Mouse (Mus musculus) midbrain, embryonic 16.5 days (tissue): ENCODE data around the gene 4930505A04Rik. TPM values are rescaled to one million over a fixed set of nuclear protein-coding genes. Genes with fewer than 3 reads are reported as not detected.
"Not testable (repeated sequence)": the region's sequence is repeated elsewhere in the genome, so short reads cannot be mapped to it uniquely, and the experiment has no call there.

Source experiments
- ATAC-seq: fragments of 200-750 bp; cut with Nextera tagmentation; 2 replicates; pipeline ENCODE4 v1.8.0; 2017; ENCODE audit warnings: moderate TSS enrichment
- H3K27ac ChIP-seq: fragments of 300-500 bp; sonication (generic); 2 replicates; pipeline ENCODE4 v1.5.1; 2014; ENCODE audit warnings: mild to moderate bottlenecking, low read length, mixed read lengths
- H3K27me3 ChIP-seq: fragments of 300-500 bp; sonication (generic); 2 replicates; pipeline ENCODE4 v1.6.1; 2014; ENCODE audit warnings: low read depth, low read length, mixed read lengths; ENCODE audit not compliant: control insufficient read depth, insufficient read depth
- H3K36me3 ChIP-seq: fragments of 300-500 bp; sonication (generic); 2 replicates; pipeline ENCODE4 v1.6.1; 2014; ENCODE audit warnings: mild to moderate bottlenecking, low read length, moderate library complexity, mixed read lengths; ENCODE audit not compliant: control insufficient read depth, insufficient read depth
- H3K4me1 ChIP-seq: fragments of 300-500 bp; sonication (generic); 2 replicates; pipeline ENCODE4 v1.6.1; 2014; ENCODE audit warnings: mild to moderate bottlenecking, low read length, mixed read lengths; ENCODE audit not compliant: control insufficient read depth, insufficient read depth
- H3K4me2 ChIP-seq: fragments of 300-500 bp; sonication (generic); 2 replicates; pipeline ENCODE4 v1.6.1; 2014; ENCODE audit warnings: mild to moderate bottlenecking, low read length, mixed read lengths
- H3K4me3 ChIP-seq: fragments of 300-500 bp; sonication (generic); 2 replicates; pipeline ENCODE4 v1.5.1; 2014; ENCODE audit warnings: low read depth, mild to moderate bottlenecking, low read length, moderate library complexity, mixed read lengths
- H3K9ac ChIP-seq: fragments of 300-500 bp; sonication (generic); 2 replicates; pipeline ENCODE4 v1.6.1; 2014; ENCODE audit warnings: low read depth, low read length, mixed read lengths
- H3K9me3 ChIP-seq: fragments of 300-500 bp; sonication (generic); replicated peaks from 2 replicates; pipeline ENCODE4 v1.6.1; 2014; ENCODE audit warnings: mild to moderate bottlenecking, low read length, mixed read lengths; ENCODE audit not compliant: control insufficient read depth, poor library complexity, severe bottlenecking
- WGBS: fragments of 180-500 bp; shearing (Covaris S2); extraction: QIAGEN DNeasy Blood & Tissue Kit; methylation state at CpG from one replicate; pipeline ENCODE4 v1.1.7; 2014; 5-methylcytosine and 5-hydroxymethylcytosine counted together
- polyA plus RNA-seq: library from polyadenylated mRNA; unstranded; fragments of >200 nt; fragmentation: Nextera tagmentation; extraction: Ambion mirVana; gene quantifications from 2 replicates; pipeline ENCODE4 v1.2.1, GENCODE M21; 2015

4930505A04Rik gene
- polyA plus RNA-seq, 1 experiment from 2014 or later = not detected

DNA sequence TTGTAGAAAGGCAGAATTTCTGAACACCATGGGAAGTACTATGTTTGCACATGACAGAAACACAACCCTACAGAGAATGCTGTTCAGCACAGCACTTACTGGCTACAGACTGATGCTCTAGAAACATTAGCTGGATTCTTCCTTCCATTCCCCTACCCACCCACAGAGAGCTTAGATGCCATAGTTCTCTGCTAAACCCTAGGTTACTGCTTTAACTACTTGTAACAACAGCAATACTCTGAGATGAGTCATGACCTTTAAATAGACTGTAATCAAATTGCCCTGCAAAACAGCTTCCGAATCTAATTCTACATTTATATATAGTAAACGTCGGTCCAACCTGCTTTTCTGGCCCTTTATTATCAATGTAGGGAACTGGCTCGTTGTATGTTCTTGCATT lies 17.3 kb downstream of the 4930505A04Rik start:
- H3K4me3 ChIP-seq = no peak overlapping the region
- no peaks in the 10 kb centered on the region for H3K27me3 ChIP-seq
- no peaks in the 10 kb centered on the region for H3K9me3 ChIP-seq
- H3K4me1 ChIP-seq = no peaks in the 10 kb centered on the region
- H3K9ac ChIP-seq = no peak overlapping the region
- no peak overlapping the region for H3K4me2 ChIP-seq
- no peaks in the 10 kb centered on the region for H3K36me3 ChIP-seq
- ATAC-seq = no peak
- 89% methylated on average over 4 of the region's 4 CpGs for WGBS
- no peak overlapping the region for H3K27ac ChIP-seq

DNA sequence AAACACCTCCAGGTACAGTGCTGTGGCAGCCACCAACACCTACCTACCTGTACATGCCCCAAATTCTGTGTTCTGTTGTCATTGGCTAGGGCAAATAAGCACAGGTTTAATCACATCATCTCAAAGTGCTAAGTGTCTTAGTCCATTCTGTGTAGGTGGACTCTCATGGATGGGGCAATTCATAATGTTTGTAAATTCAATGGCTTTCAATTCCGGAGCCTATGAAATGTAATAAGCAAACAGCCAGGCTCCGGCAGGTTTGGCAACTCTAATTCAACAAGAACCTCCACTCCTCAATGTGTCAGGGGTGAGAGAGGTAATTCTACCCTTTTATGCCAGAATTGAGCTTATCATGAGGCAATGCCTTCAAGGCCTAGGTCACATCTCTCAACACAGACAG lies 23.5 kb downstream of the 4930505A04Rik start:
- Histone ChIP-seq H3K9me3 (no peaks in the 10 kb centered on the region), H3K27me3 (no peaks in the 10 kb centered on the region), H3K4me1 (no peaks in the 10 kb centered on the region), H3K27ac (no peak overlapping the region), H3K36me3 (no peaks in the 10 kb centered on the region), H3K4me2 (no peak overlapping the region), H3K4me3 (no peak overlapping the region), H3K9ac (no peak overlapping the region)
- no peak for ATAC-seq
- 95% methylated on average over 2 of the region's 2 CpGs for WGBS

DNA sequence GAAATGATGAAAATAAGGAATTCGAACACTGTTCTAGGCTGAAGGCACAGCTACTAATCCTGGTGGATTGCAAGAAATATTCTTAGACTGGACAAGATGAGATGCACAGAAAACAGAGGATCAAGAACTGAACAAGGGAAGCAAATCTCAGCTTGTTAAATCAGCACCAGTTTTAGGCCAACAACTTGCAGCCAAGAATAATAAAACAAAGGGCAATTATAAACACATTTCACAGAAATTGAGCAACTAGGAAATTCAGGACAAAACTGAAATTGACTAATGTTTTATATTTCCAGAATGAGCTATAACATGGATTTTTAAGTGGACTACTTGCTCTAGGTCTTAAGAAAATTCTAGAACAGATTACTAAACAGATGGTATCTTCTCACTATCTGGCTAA lies 24.1 kb downstream of the 4930505A04Rik start:
- Histone ChIP-seq H3K27me3 (no peaks in the 10 kb centered on the region), H3K27ac (no peak overlapping the region), H3K4me1 (no peaks in the 10 kb centered on the region), H3K36me3 (no peaks in the 10 kb centered on the region), H3K9ac (no peak overlapping the region), H3K9me3 (no peaks in the 10 kb centered on the region), H3K4me3 (no peak overlapping the region), H3K4me2 (no peak overlapping the region)
- no peak for ATAC-seq
- 91% methylated on average over 1 of the region's 1 CpGs for WGBS

DNA sequence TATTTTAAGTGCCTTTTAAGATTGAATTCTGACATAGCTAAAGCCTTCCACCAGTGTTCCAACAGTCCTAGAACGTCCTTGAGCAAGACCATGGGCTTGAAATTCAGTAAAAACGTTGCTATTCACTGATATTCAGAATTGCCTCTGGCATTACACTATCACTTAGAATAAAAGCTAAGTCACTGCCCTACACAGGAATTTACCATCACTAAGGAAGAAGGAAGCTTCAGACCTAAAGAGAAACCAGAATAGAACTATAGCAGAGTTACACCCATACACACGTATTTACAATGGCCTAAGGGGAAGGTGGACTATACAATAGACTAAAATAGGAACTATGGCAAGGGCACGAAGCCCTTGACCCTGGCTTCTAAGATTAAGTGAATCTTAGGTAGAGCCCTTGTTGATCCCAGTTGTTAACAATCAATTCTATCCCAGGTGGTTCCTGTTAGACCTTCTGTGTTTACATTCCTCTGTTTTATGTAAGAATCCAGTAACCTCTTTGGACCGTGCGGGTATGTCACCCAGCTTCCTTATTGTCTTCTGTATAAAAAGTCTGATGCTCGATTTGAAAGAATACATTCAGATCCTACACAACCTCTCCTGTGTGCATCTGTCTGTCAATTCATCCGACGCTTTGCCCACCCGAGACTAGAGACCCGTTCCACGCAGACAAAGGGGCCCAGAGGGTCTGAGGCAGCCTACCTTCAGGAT lies 27.3 kb downstream of the 4930505A04Rik start:
- H3K4me2 ChIP-seq, H3K4me3 ChIP-seq, H3K4me1 ChIP-seq, H3K9ac ChIP-seq, H3K36me3 ChIP-seq, ATAC-seq, H3K9me3 ChIP-seq, H3K27me3 ChIP-seq, H3K27ac ChIP-seq: not testable (repeated sequence)
- WGBS = 90% methylated on average over 12 of the region's 12 CpGs

DNA sequence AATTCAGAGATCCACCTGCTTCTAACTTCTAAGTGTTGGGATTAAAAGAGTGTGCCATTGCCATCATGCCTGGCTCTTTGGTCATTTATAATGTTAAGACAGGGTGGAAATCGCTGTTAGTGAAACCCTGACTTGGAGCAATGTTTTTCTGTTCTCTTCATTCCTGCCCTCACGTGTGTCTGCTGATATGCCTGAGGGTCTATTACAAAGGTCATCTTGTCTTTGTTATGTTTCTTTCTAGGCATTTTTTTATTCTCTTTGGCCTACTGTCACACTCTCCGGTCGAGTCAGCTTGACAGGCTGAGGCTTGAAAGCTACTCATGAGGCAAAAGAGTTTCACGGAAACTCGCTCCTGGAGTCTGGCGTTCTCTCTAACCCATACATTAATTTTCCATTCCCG lies 27.9 kb downstream of the 4930505A04Rik start:
- ATAC-seq = no peak
- no peak overlapping the region for H3K4me3 ChIP-seq
- no peaks in the 10 kb centered on the region for H3K4me1 ChIP-seq
- no peak overlapping the region for H3K27ac ChIP-seq
- 88% methylated on average over 8 of the region's 8 CpGs for WGBS
- H3K9me3 ChIP-seq = no peaks in the 10 kb centered on the region
- no peaks in the 10 kb centered on the region for H3K36me3 ChIP-seq
- H3K4me2 ChIP-seq = no peak overlapping the region
- no peaks in the 10 kb centered on the region for H3K27me3 ChIP-seq
- no peak overlapping the region for H3K9ac ChIP-seq

DNA sequence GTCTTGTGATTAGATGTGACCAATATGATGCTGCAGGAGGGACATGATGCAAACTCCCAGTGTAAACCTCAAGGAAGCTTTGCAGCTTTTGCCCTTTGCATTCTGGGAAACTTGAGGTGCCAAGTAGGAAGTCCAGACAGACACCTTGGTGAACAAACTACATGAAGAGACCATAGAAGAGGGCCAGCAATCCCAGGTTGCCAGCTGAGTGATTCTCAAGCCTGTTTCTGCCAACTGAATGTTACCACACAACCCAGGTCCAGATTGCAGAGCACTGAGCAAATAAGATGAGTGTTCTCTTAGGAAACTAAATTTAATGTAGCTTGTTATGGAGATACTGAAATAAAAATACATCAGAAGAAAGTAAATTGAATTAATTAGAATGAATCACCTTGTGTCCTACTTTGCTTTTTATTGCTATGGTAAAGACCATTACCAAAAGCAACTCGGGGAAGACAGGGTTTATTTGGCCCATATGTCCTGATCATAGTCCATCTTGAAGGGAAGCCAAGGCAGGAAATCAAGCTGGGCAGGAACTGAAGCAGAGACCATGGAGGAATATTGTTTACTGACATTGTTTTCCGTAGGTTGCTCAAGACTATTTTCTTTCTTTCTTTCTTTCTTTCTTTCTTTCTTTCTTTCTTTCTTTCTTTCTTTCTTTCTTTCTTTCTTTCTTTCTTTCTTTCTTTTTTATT lies 38.2 kb downstream of the 4930505A04Rik start:
- Histone ChIP-seq H3K4me2 (no peak overlapping the region), H3K9me3 (no peaks in the 10 kb centered on the region), H3K9ac (no peak overlapping the region), H3K4me1 (no peaks in the 10 kb centered on the region), H3K27me3 (no peaks in the 10 kb centered on the region), H3K4me3 (no peak overlapping the region), H3K27ac (no peak overlapping the region), H3K36me3 (no peaks in the 10 kb centered on the region)
- ATAC-seq = no peak
- WGBS = 88% methylated on average over 2 of the region's 2 CpGs

DNA sequence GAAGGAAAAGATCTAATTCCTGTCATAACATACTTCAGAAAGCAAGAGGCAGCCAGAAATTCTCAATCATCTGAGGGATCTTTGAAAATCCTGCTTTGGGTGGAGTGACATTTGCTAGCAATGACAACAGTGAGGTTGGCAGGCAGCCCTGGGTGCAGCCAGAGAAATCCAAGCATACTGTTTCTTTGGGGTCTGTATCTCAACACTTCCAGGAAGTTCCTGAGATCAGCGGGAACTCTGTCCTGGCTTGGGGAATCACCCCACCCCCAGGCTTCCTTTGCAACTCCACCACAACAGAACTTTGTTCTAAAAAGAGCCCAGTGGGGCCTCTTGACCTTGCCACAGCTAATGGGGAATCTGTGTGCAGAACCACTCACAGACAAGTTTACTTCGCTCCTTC lies 66.0 kb downstream of the 4930505A04Rik start:
- no peak overlapping the region for H3K9ac ChIP-seq
- no peaks in the 10 kb centered on the region for H3K4me1 ChIP-seq
- H3K4me2 ChIP-seq = no peak overlapping the region
- H3K4me3 ChIP-seq = no peak overlapping the region
- WGBS = 66% methylated on average over 2 of the region's 2 CpGs
- H3K9me3 ChIP-seq = no peaks in the 10 kb centered on the region
- no peaks in the 10 kb centered on the region for H3K27me3 ChIP-seq
- ATAC-seq = no peak
- no peak overlapping the region for H3K27ac ChIP-seq
- no peaks in the 10 kb centered on the region for H3K36me3 ChIP-seq

DNA sequence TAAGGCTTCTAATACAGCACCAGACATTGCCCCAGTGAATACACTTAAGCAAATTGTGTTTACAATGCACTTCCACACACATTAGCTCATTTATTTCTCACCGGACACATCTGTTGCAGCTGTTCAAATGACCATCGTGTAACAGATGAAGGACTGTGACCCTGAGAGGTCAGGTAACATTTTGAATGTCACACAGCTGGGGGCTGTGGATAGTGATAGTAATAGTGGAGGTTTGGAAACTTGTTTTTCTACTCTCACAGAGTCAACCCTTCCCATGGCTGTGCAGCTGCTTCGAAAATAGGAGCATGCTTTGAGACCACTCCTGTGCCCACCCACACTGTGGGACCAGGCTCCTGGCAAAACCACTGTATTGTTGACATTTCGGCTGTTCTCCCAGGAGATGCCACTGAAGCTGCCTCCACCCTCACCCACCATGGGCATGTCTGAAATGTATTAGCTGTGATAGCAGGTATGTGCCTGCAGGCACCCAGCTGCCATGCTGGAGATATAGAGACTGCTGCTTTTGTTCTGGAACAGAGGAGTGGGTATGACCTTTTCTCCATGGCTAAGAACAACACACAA lies 66.9 kb downstream of the 4930505A04Rik start:
- Histone ChIP-seq H3K27me3 (no peaks in the 10 kb centered on the region), H3K4me2 (no peak overlapping the region), H3K27ac (no peak overlapping the region), H3K9me3 (no peaks in the 10 kb centered on the region), H3K4me1 (no peaks in the 10 kb centered on the region), H3K4me3 (no peak overlapping the region), H3K9ac (no peak overlapping the region), H3K36me3 (no peaks in the 10 kb centered on the region)
- 79% methylated on average over 4 of the region's 4 CpGs for WGBS
- no peak for ATAC-seq

DNA sequence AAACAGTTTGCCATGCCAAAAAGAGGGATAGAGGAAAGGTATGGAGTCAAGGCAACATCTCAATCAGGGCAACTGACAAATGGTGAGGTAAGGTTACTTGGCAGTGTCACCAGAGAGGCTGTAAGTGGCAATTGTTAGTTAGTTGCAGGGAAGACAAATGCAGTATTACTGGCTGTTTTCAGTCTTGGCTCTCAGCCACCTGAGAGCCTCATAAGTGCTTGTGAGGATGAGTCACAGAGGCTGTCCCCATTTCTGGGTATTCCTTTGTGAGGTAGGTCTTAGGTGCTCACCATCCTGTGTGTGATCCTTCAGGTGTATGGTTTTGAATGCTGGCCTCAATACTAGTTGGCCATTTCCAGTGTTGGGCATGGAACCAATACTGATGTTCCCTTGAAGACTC lies 77.3 kb downstream of the 4930505A04Rik start:
- H3K36me3 ChIP-seq = no peaks in the 10 kb centered on the region
- H3K27ac ChIP-seq = no peak overlapping the region
- no peaks in the 10 kb centered on the region for H3K4me1 ChIP-seq
- H3K4me3 ChIP-seq = no peak overlapping the region
- no peaks in the 10 kb centered on the region for H3K9me3 ChIP-seq
- no peaks in the 10 kb centered on the region for H3K27me3 ChIP-seq
- ATAC-seq = no peak
- no peak overlapping the region for H3K4me2 ChIP-seq
- no peak overlapping the region for H3K9ac ChIP-seq
